Mouse (Mus musculus) kidney, embryonic 15.5 days (tissue): Measurements from ENCODE around the gene Ttc21a. TPM values are rescaled to one million over a fixed set of nuclear protein-coding genes. Genes with fewer than 3 reads are reported as not detected.
A peak's percentile ranks its signal among the peaks of the same experiment; 100 is the strongest.

Source experiments
- ATAC-seq: fragments of 200-750 bp; cut with Nextera tagmentation; replicated peaks from 2 replicates; pipeline ENCODE4 v1.8.0; 2017; ENCODE audit warnings: moderate TSS enrichment; ENCODE audit not compliant: low FRiP score
- H3K27ac ChIP-seq: fragments of 300-500 bp; sonication (generic); 2 replicates; pipeline ENCODE4 v1.5.1; 2015; ENCODE audit warnings: mild to moderate bottlenecking, inconsistent platforms
- H3K27me3 ChIP-seq: fragments of 300-500 bp; sonication (generic); 2 replicates; pipeline ENCODE4 v1.6.1; 2015; ENCODE audit warnings: inconsistent platforms
- H3K36me3 ChIP-seq: fragments of 300-500 bp; sonication (generic); 2 replicates; pipeline ENCODE4 v1.6.1; 2015; ENCODE audit warnings: inconsistent platforms
- H3K4me1 ChIP-seq: fragments of 300-500 bp; sonication (generic); 2 replicates; pipeline ENCODE4 v1.6.1; 2015; ENCODE audit warnings: inconsistent platforms
- H3K4me2 ChIP-seq: fragments of 300-500 bp; sonication (generic); 2 replicates; pipeline ENCODE4 v1.6.1; 2015; ENCODE audit warnings: moderate library complexity, mild to moderate bottlenecking, inconsistent platforms
- H3K4me3 ChIP-seq: fragments of 300-500 bp; sonication (generic); replicated peaks from 2 replicates; pipeline ENCODE4 v1.5.1; 2015; ENCODE audit warnings: mild to moderate bottlenecking, inconsistent platforms
- H3K9ac ChIP-seq: fragments of 300-500 bp; sonication (generic); 2 replicates; pipeline ENCODE4 v1.6.1; 2015; ENCODE audit warnings: mild to moderate bottlenecking, inconsistent platforms
- H3K9me3 ChIP-seq: fragments of 300-500 bp; sonication (generic); replicated peaks from 2 replicates; pipeline ENCODE4 v1.6.1; 2016; ENCODE audit warnings: inconsistent platforms
- WGBS: fragments of 180-500 bp; shearing (Covaris S2); methylation state at CpG from one replicate; pipeline ENCODE4 v1.1.7; 2015; ENCODE audit warnings: mixed read lengths; 5-methylcytosine and 5-hydroxymethylcytosine counted together
- polyA plus RNA-seq: library from polyadenylated mRNA; unstranded; fragments of >200 nt; fragmentation: Nextera tagmentation; extraction: Ambion mirVana; gene quantifications from 2 replicates; pipeline ENCODE4 v1.2.1, GENCODE M21; 2015

Ttc21a gene
- polyA plus RNA-seq, 1 experiment from 2014 or later, result 0.29 TPM

DNA sequence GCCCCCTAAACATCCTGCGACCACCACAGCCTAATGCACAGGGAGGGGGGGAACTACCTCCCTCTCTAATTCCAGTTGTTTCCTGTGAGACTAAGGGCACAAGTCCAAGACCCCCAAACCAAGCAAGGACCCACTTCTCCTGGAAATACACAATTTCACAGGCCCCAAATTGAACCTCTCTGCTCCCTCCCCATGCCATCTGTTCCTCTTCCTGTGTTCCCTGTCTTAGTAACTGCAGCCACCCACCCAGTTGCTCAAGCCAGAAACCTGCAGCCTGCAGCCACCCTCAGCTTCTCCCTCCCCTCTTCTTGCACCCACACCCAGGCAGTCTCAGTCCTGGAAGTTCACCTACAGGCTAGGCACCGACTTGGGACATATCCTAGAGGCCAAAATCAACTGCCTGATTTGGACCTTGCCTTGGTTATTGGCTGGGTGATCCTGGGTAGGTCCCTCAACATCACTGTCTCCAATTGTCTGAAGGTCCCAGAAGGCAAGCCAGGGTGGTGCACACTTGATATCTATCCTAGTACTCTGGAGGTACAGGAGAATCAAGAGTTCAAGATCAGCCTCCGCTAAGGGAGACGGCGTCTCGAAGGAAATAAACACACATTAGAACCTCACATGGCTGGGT, 41.5 kb downstream of the Ttc21a start:
- Histone ChIP-seq H3K4me2 (peak overlapping the region; percentile 36; the same call in 1 of the 2 replicates), H3K36me3 (peaks cover 12% of the 10 kb centered on the region), H3K4me1 (peaks cover 75% of the 10 kb centered on the region), H3K4me3 (no peak overlapping the region), H3K27ac (peak overlapping the region; percentile 71; the same call in 1 of the 2 replicates), H3K9me3 (no peaks in the 10 kb centered on the region), H3K9ac (no peak overlapping the region), H3K27me3 (no peaks in the 10 kb centered on the region)
- no peak for ATAC-seq
- 80% methylated on average over 6 of the region's 6 CpGs for WGBS

DNA sequence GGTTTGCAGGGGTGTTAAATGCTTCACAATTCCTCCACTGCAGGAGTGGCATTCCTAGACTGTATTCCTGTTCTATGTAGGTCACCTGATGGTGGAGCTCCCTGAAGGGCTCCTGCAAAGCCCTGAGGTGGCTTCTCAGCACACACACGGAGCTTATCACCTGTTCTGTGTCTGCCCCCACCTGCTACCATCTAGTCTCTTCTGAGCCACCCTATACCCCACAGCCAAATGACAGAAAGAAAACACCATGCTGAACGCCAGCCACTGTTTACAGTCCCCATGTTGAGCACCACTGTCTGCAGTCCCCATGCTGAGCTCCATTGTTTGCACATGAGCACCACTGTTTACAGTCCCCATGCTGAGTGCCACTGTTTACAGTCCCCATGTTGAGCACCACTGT, 42.3 kb downstream of the Ttc21a start:
- Histone ChIP-seq H3K36me3 (peaks cover 5% of the 10 kb centered on the region), H3K9ac (no peak overlapping the region), H3K4me3 (no peak overlapping the region), H3K9me3 (no peaks in the 10 kb centered on the region), H3K4me1 (peaks cover 84% of the 10 kb centered on the region), H3K4me2 (no peak overlapping the region), H3K27ac (no peak overlapping the region), H3K27me3 (no peaks in the 10 kb centered on the region)
- ATAC-seq, result no peak
- WGBS, result 65% methylated on average over 2 of the region's 2 CpGs

DNA sequence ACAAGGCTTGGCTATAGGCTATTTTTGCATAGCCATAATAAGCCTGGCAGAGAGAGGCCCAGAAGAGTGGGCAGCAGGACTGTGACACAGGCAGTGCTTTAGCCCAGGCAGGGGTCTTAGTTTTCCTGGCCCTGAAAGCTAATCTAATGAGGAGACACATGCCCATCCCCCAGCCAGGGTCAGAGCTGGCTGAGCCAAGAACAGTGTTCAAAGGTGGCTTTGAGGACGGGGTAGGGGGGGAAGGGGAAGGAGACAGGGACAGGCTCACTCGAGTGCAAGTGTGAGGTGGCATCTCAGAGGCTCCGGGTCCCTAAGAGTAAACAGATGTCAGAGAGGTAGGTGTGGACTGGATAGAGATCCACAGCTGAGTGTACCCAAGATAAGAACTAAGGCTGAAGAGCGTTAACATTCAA, 43.4 kb downstream of the Ttc21a start:
- peak overlapping the region; percentile 19; the same call in 1 of the 2 replicates for H3K9ac ChIP-seq
- H3K4me3 ChIP-seq, result peak overlapping the region; percentile 71
- H3K4me1 ChIP-seq, result peaks cover 86% of the 10 kb centered on the region
- no peaks in the 10 kb centered on the region for H3K9me3 ChIP-seq
- H3K36me3 ChIP-seq, result no peaks in the 10 kb centered on the region
- H3K27ac ChIP-seq, result peak overlapping the region; percentile 97
- 7% methylated on average over 4 of the region's 4 CpGs for WGBS
- no peaks in the 10 kb centered on the region for H3K27me3 ChIP-seq
- peak overlapping the region; percentile 97 for H3K4me2 ChIP-seq
- ATAC-seq, result no peak

DNA sequence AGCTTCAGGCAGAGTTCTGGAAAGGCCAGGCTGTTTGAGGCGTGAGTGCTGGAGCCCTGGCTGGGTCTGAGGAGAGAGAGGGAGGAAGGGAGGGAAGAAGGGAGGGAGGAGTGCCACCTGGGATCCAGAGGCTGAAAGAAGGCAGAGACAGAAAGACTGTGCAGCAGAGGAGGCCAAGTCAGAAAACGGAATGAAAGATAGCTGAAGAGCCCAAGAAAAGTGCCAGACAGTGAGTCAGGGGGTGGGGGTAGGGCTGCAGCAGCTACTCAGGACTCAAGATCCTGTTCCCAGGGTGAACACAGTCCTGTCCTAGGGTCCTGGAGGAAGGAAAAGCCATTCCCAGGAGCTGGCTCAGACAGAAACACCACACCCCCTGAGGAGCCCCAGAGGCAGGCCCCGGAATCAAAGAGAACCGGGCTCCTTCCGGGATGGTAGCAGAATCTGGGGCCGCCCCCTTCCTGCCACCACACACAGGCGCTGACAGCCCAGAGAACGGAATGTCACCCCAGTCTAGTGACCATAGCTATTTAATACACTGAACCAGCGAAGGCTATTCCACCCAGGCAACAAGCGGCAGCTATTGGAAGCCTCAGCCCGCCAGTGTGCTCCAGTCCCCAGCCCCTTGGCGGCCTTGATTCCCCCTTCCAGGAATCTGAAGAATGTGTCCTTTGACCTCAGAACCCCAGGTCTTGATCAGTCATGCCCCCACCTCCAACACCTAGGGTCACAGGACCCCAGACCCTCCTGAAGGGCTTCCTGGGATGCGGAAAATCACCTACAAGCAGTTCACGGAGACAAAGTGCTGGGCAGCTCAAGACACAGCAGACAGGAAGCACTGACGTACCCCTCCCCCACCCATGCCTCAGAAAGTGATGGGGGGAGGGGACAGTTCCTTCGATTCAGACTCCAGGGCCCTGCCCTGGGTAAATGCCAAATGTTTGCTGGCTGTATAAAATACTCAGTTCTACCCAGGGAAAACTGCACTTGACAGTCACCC, 44.1 kb downstream of the Ttc21a start:
- no peaks in the 10 kb centered on the region for H3K27me3 ChIP-seq
- peaks cover 85% of the 10 kb centered on the region for H3K4me1 ChIP-seq
- H3K9ac ChIP-seq, result peak overlapping the region; percentile 67
- peak overlapping the region; percentile 97 for H3K4me2 ChIP-seq
- no peaks in the 10 kb centered on the region for H3K36me3 ChIP-seq
- H3K27ac ChIP-seq, result peak overlapping the region; percentile 97
- peak overlapping the region; percentile 71 for H3K4me3 ChIP-seq
- peak; percentile 45 for ATAC-seq
- no peaks in the 10 kb centered on the region for H3K9me3 ChIP-seq
- WGBS, result 5% methylated on average over 16 of the region's 16 CpGs

DNA sequence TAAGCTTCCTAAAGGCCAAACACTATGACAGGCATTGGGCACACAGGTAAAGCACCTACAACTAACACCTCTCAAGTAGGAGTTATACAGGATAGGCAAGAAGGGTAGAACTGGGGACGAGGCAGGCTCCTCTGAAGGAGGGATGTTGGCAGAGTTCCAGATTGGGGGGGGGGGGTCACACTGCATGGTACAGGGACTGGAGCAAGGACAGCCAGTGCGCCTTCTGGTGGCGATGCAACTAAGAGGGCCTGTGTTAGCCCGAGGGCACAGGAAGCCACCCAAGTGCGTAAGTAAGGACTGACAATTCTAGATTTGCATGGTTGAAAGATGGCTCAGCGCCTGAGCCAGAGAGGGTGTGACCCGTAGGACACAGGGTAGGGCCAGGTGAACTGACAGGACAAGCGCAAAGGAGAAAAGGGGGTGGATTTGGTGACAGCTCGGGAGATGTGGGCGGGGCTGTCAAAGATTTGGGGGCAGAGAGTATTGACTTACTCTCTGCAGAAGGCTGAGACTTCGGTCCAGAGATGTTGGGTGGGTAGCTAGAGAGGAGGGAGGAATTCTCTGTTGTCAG, 44.9 kb downstream of the Ttc21a start:
- H3K27me3 ChIP-seq, result no peaks in the 10 kb centered on the region
- H3K9ac ChIP-seq, result peak overlapping the region; percentile 67
- peak overlapping the region; percentile 97 for H3K27ac ChIP-seq
- WGBS, result 1% methylated on average over 11 of the region's 11 CpGs
- H3K4me2 ChIP-seq, result peak overlapping the region; percentile 97
- no peaks in the 10 kb centered on the region for H3K36me3 ChIP-seq
- peak overlapping the region; percentile 71 for H3K4me3 ChIP-seq
- ATAC-seq, result peak; percentile 31
- no peaks in the 10 kb centered on the region for H3K9me3 ChIP-seq
- peaks cover 76% of the 10 kb centered on the region for H3K4me1 ChIP-seq

DNA sequence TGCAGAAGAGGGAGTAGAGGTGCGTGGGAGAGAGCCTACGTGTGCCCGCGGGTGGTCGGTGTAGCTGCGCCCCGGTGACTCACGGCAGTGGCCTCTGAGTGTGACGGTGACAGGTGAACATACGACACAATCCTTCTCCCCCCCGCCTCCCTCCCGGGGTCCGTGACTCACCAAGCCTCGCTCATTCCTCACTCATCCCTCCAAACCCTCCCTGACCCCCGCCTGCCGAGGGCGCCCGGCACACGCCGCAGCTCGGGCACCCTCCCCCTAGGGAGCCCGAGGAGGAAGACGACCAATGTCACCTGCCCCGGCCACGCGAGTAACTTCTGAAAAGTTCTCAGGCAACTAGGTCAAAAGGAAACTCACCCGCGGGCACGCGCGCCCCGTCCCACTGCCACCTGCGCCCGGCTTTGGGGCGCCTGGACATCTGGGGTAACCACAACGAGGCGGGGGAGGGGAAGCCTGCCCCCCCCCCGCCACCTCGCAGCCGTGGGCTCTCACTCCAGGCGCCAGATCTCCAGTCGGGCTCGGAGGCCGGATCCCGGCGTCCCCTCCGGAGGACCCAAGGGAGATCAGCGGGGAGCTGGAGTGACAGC, 45.6 kb downstream of the Ttc21a start:
- H3K9me3 ChIP-seq, result no peaks in the 10 kb centered on the region
- ATAC-seq, result no peak
- H3K4me2 ChIP-seq, result peak overlapping the region; percentile 97
- peak overlapping the region; percentile 97 for H3K27ac ChIP-seq
- WGBS, result under 1% methylated on average over 40 of the region's 48 CpGs
- H3K4me3 ChIP-seq, result peak overlapping the region; percentile 71
- peak overlapping the region; percentile 67 for H3K9ac ChIP-seq
- no peaks in the 10 kb centered on the region for H3K36me3 ChIP-seq
- peaks cover 69% of the 10 kb centered on the region for H3K4me1 ChIP-seq
- no peaks in the 10 kb centered on the region for H3K27me3 ChIP-seq

DNA sequence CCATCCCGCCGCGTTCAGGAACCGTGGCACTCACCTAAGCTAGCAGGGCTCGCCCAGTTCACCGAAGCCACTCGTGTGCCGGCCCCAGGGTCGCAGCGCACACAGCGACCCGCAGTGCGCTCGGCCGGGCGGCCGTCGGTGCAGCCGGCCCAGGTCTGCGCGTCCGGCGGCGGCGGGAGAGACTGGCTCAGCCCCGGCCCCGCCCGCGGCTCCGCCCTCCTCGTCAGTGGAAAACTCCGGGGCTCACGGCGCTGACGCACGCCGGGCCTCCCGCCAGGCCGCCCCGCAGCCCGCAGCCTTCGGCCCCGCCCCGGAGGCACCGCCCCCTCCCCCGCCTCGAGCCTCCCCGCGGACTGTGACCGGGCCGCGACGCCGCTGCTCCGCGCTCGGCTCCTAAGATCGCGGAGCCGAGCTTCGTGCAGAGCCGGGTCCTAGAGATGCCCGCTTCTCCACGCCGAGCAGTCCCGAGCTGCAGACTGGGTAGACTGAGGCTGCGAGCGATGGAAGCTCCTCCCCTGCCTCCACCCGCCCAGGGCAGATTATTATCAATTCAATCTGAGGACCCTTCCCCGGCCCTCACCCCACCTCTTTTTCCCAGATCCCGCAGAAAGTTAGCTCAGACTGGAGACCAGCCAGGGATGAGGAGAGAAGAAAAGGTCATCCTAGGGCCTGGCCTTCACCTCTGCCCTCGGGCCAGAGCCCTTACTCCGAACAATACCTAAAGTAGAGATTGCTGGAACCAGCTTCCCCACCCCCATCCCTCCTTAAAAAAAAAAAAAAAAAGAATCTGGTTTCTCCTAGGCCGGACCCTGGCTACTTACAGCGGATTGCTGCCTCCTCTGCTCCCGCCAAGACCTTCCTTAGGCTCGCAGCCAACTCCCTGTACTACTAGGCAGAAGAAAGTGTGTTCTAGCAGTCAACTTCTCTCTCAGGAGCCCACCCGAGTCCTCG, 46.5 kb downstream of the Ttc21a start:
- no peaks in the 10 kb centered on the region for H3K36me3 ChIP-seq
- H3K4me1 ChIP-seq, result peaks cover 61% of the 10 kb centered on the region
- ATAC-seq, result peak; percentile 80
- peak overlapping the region; percentile 97 for H3K27ac ChIP-seq
- H3K9me3 ChIP-seq, result no peaks in the 10 kb centered on the region
- peak overlapping the region; percentile 67 for H3K9ac ChIP-seq
- peak overlapping the region; percentile 71 for H3K4me3 ChIP-seq
- H3K27me3 ChIP-seq, result no peaks in the 10 kb centered on the region
- H3K4me2 ChIP-seq, result peak overlapping the region; percentile 97
- WGBS, result 1% methylated on average over 54 of the region's 79 CpGs

DNA sequence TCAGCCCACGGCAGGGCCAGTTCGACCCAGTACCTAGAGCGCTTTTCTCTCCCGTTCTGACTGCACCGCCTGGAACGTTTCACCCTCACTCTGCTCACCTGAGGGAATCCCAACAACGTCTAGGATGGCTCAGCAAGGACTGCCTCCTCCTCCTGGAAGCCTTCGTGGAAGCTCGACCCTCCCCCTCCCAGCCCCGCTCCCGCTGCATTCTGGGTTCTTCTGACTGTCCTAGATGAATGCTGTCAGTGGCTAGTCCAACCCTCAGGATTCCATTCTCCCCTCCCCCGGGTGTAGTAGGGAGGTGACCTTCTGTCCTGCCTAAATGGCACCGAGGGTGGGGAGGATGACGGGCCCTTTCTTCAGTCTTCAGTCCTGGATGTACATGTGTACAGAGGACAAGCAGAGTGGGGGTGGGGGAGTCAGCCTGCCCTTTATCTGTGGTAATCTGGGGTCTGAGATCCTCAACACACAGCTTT, 47.2 kb downstream of the Ttc21a start, which contains the start of gene Csrnp1:
Gene Csrnp1 (minus strand): TSS at position 123 of the 476 bp plus-strand sequence.
- no peak for ATAC-seq
- WGBS, result 11% methylated on average over 14 of the region's 14 CpGs

DNA sequence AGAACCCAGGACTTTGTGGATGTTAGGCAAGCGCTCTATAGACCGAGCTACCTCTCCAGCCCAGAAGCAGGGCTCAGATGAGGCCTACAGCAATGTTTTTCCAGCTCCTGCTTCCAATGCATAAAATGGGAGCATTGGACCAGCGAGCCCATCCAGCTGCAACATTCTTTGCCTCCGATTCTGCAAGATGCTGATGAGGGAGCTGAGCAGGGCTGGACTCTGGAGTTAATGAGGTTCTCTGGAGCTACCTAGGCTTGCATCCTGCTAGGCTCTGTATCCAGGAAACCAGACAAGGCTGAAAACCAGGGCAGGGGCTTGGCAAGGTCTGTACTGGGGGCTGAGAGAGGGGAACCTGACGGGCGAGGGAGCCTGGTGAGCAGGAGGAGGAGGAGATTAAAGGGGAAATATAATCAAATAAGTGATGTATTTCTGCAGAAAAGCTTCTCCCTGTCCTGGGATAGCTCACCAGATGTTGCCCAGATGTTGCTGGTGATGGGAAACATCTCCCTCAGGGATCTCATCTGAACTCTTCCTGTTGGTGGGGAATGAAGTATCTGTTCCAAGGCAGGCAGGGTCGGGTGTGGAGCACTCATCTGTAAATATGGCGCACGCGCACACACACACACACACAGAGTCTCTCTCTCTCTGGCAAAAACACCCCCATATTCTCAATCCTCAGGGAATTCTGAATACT, 48.6 kb downstream of the Ttc21a start:
- WGBS, result 71% methylated on average over 10 of the region's 10 CpGs
- Histone ChIP-seq H3K4me2 (no peak overlapping the region), H3K9me3 (no peaks in the 10 kb centered on the region), H3K27ac (no peak overlapping the region), H3K27me3 (no peaks in the 10 kb centered on the region; the same call in 1 of the 2 replicates), H3K36me3 (no peaks in the 10 kb centered on the region), H3K9ac (no peak overlapping the region), H3K4me3 (no peak overlapping the region), H3K4me1 (peaks cover 39% of the 10 kb centered on the region)
- ATAC-seq, result no peak

More for the DNA sequence above, 47.2 kb downstream of the Ttc21a start, which contains the start of gene Csrnp1:
- H3K36me3 ChIP-seq, result no peaks in the 10 kb centered on the region
- no peaks in the 10 kb centered on the region for H3K27me3 ChIP-seq
- peak within 1 kb of the TSS; percentile 97 for H3K4me2 ChIP-seq
- peak within 1 kb of the TSS; percentile 71 for H3K4me3 ChIP-seq
- H3K9ac ChIP-seq, result peak within 1 kb of the TSS; percentile 67
- no peaks in the 10 kb centered on the region for H3K9me3 ChIP-seq
- H3K4me1 ChIP-seq, result peaks cover 54% of the 10 kb centered on the region
- H3K27ac ChIP-seq, result peak within 1 kb of the TSS; percentile 97

DNA sequence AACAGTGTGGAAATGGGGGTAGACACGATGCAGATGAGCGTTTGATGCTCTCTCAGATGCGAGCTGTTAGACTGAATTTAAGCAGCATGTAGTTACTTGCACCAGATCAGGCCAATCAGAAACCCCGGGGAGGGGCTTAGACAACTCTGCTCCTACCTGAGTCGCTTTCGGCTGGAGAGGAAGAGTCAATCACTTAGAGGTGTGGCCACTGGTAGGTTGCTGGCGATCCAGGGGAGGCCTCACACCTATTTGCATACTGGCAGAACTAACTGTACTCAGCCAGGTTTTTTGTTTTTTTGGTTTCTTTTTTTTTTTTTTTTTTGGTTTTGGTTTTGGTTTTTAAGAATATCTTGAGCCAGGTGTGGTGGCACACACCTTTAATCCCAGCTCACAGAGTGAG, 50.9 kb downstream of the Ttc21a start:
- peaks cover 16% of the 10 kb centered on the region for H3K4me1 ChIP-seq
- H3K4me2 ChIP-seq, result no peak overlapping the region
- H3K9me3 ChIP-seq, result no peaks in the 10 kb centered on the region
- WGBS, result 46% methylated on average over 7 of the region's 7 CpGs
- H3K36me3 ChIP-seq, result no peaks in the 10 kb centered on the region
- peaks cover 14% of the 10 kb centered on the region for H3K27me3 ChIP-seq
- no peak overlapping the region for H3K9ac ChIP-seq
- H3K4me3 ChIP-seq, result no peak overlapping the region
- H3K27ac ChIP-seq, result no peak overlapping the region
- ATAC-seq, result no peak
